Mouse (Mus musculus) intestine, embryonic 14.5 days (tissue): ENCODE data around the gene Ctsk. TPM values are rescaled to one million over a fixed set of nuclear protein-coding genes. Genes with fewer than 3 reads are reported as not detected.

ENCODE experiments used
- ATAC-seq: fragments of 200-750 bp; cut with Nextera tagmentation; replicated peaks from 2 replicates; pipeline ENCODE4 v1.8.0; 2017; ENCODE audit warnings: low read depth, moderate number of reproducible peaks, moderate TSS enrichment, moderate library complexity; ENCODE audit not compliant: low FRiP score, low TSS enrichment
- DNase-seq: peaks from one replicate; pipeline ENCODE4 v3.0.0-alpha.2; 2018; ENCODE audit warnings: low spot score
- H3K27ac ChIP-seq: fragments of 300-500 bp; sonication (generic); 2 replicates; pipeline ENCODE4 v1.5.1; 2014; ENCODE audit warnings: low read depth, mild to moderate bottlenecking, control low read depth
- H3K27me3 ChIP-seq: fragments of 300-500 bp; sonication (generic); replicated peaks from 2 replicates; pipeline ENCODE4 v1.6.1; 2014; ENCODE audit warnings: low read length, control low read depth; ENCODE audit not compliant: control insufficient read depth, insufficient read depth
- H3K36me3 ChIP-seq: fragments of 300-500 bp; sonication (generic); 2 replicates; pipeline ENCODE4 v1.6.1; 2014; ENCODE audit warnings: low read length, control low read depth; ENCODE audit not compliant: control insufficient read depth, insufficient read depth
- H3K4me1 ChIP-seq: fragments of 300-500 bp; sonication (generic); replicated peaks from 2 replicates; pipeline ENCODE4 v1.6.1; 2014; ENCODE audit warnings: low read length, control low read depth, mixed read lengths; ENCODE audit not compliant: control insufficient read depth, insufficient read depth
- H3K4me2 ChIP-seq: fragments of 300-500 bp; sonication (generic); 2 replicates; pipeline ENCODE4 v1.6.1; 2014; ENCODE audit warnings: low read length
- H3K4me3 ChIP-seq: fragments of 300-500 bp; sonication (generic); 2 replicates; pipeline ENCODE4 v1.5.1; 2014; ENCODE audit warnings: low read depth, low read length, control low read depth, mixed read lengths
- H3K9ac ChIP-seq: fragments of 300-500 bp; sonication (generic); 2 replicates; pipeline ENCODE4 v1.6.1; 2014; ENCODE audit warnings: mild to moderate bottlenecking, low read length
- H3K9me3 ChIP-seq: fragments of 300-500 bp; sonication (generic); 2 replicates; pipeline ENCODE4 v1.6.1; 2016; ENCODE audit warnings: low read length, control low read depth; ENCODE audit not compliant: control insufficient read depth
- WGBS: fragments of 180-500 bp; shearing (Covaris S2); extraction: QIAGEN DNeasy Blood & Tissue Kit; methylation state at CpG from one replicate; pipeline ENCODE4 v1.1.7; 2014; 5-methylcytosine and 5-hydroxymethylcytosine counted together
- polyA plus RNA-seq: library from polyadenylated mRNA; unstranded; fragments of >200 nt; fragmentation: Nextera tagmentation; extraction: Ambion mirVana; gene quantifications from 2 replicates; pipeline ENCODE4 v1.2.1, GENCODE M21; 2014

The Ctsk gene
- polyA plus RNA-seq, 1 experiment from 2014 or later = 8.1 TPM

- no peaks in the 10 kb centered on the region for H3K27me3 ChIP-seq
- no peaks in the 10 kb centered on the region for H3K9me3 ChIP-seq
- no peak for DNase-seq
- no peak overlapping the region for H3K27ac ChIP-seq
- ATAC-seq = no peak
- H3K9ac ChIP-seq = no peak overlapping the region
- H3K36me3 ChIP-seq = no peaks in the 10 kb centered on the region
- H3K4me3 ChIP-seq = no peak overlapping the region
- no peaks in the 10 kb centered on the region for H3K4me1 ChIP-seq
- H3K4me2 ChIP-seq = no peak overlapping the region
- 84% methylated on average over 1 of the region's 1 CpGs for WGBS
These were observed 51.1 kb downstream of the Ctsk start for GRCm38 (mm10) chr3:95550176-95550575.

DNA sequence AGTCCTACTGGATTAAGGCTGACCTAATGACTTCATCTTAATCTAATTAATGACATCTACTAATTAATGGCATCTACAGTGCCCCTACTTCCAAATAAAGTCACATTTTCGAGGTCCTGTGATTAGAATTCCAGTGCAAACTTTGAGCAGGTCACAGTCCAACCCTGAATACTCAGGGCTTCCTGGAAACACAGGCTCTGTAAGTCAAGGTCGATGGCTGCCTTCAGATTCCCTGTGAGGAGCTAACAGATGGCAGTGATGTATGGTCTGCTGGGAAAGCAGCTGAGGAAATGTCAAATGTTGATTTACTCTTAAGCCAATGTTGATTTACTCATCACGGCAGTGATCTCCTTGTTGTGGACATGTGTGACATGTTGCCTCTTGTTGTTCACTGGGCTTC is 54.9 kb downstream of the Ctsk start:
- DNase-seq (no peak), ATAC-seq (no peak)
- no peak overlapping the region for H3K4me2 ChIP-seq
- no peaks in the 10 kb centered on the region for H3K27me3 ChIP-seq
- H3K9me3 ChIP-seq = no peaks in the 10 kb centered on the region
- H3K4me3 ChIP-seq = no peak overlapping the region
- WGBS = 46% methylated on average over 3 of the region's 3 CpGs
- no peaks in the 10 kb centered on the region for H3K36me3 ChIP-seq
- H3K27ac ChIP-seq = no peak overlapping the region
- H3K4me1 ChIP-seq = no peaks in the 10 kb centered on the region
- H3K9ac ChIP-seq = no peak overlapping the region

Other genes with a start within 250 kb of the Ctsk start
- gene Bnipl, start 248.1 kb upstream of the Ctsk start, polyA plus RNA-seq = 1.0 and 1.7 TPM in 2 replicates
- 38.5 and 39.8 TPM in 2 replicates for gene Mindy1, start 217.9 kb upstream of the Ctsk start, polyA plus RNA-seq
- gene Prune1, start 217.2 kb upstream of the Ctsk start, polyA plus RNA-seq = 16.5 and 20.6 TPM in 2 replicates
- gene Anxa9, start 192.1 kb upstream of the Ctsk start, polyA plus RNA-seq = 1.5 and 1.6 TPM in 2 replicates
- 130 and 143 TPM in 2 replicates for gene Cers2, start 184.5 kb upstream of the Ctsk start, polyA plus RNA-seq
- gene Setdb1, start 142.1 kb upstream of the Ctsk start, polyA plus RNA-seq = 45.2 and 51.3 TPM in 2 replicates
- not detected in 2 replicates for gene 4930558C23Rik, start 96.4 kb upstream of the Ctsk start, polyA plus RNA-seq
- 31.0 and 37.1 TPM in 2 replicates for gene Arnt, start 64.9 kb upstream of the Ctsk start, polyA plus RNA-seq
- gene Ctss, start 27.5 kb downstream of the Ctsk start, polyA plus RNA-seq = 22.4 and 26.6 TPM in 2 replicates
- gene Hormad1, start 60.4 kb downstream of the Ctsk start, polyA plus RNA-seq = 0.12 TPM in 1 of 2 replicates, not detected in the other
- 38.5 and 38.7 TPM in 2 replicates for gene Golph3l, start 89.7 kb downstream of the Ctsk start, polyA plus RNA-seq
- 71.8 and 75.6 TPM in 2 replicates for gene Ensa, start 125.7 kb downstream of the Ctsk start, polyA plus RNA-seq
- 49.8 and 57.5 TPM in 2 replicates for gene Mcl1, start 159.5 kb downstream of the Ctsk start, polyA plus RNA-seq
- gene Adamtsl4, start 188.7 kb downstream of the Ctsk start, polyA plus RNA-seq = 1.2 and 2.6 TPM in 2 replicates
- 23.2 and 26.3 TPM in 2 replicates for gene Ecm1, start 240.3 kb downstream of the Ctsk start, polyA plus RNA-seq